Mouse (Mus musculus): ENCODE measurements at regions not wholly inside any gene's neighbourhood (a gene's known extent, or its start where the extent isn't known, plus 50 kb on each side); places are given as distances from the start of the nearest gene placed in this dataset.
"Not testable (repeated sequence)": the region's sequence is repeated elsewhere in the genome, so short reads cannot be mapped to it uniquely, and the experiment has no call there.

- H3K27ac ChIP-seq: no peak overlapping the region
- no peak for DNase-seq
- intact Hi-C loops (cut with DNase I): no loop called here
- TF ChIP-seq CTCF (IDR thresholded peaks at IDR 0.05): no peak
- no peak overlapping the region for H3K4me3 ChIP-seq
These were observed 57.8 kb upstream of the Cry1 start for GRCm38 (mm10) chr10:85242701-85243100.

GRCm38 (mm10) chr10:85243556-85243955, 58.7 kb upstream of the Cry1 start:
- intact Hi-C loops (cut with DNase I): no loop called here
- DNase-seq: no peak
- TF ChIP-seq CTCF (IDR thresholded peaks at IDR 0.05): no peak
- H3K4me3 ChIP-seq: no peak overlapping the region
- H3K27ac ChIP-seq: no peak overlapping the region

- no peak overlapping the region for H3K4me3 ChIP-seq
- no peak for TF ChIP-seq CTCF (IDR thresholded peaks at IDR 0.05)
- intact Hi-C loops (cut with DNase I): no loop called here
- DNase-seq: no peak
- H3K27ac ChIP-seq: no peak overlapping the region
These were observed 80.9 kb upstream of the Cry1 start for GRCm38 (mm10) chr10:85265746-85266145.

- DNase-seq: no peak
- intact Hi-C loops (cut with DNase I): no loop called here
- H3K27ac ChIP-seq: no peak overlapping the region
- no peak overlapping the region for H3K4me3 ChIP-seq
- no peak for TF ChIP-seq CTCF (IDR thresholded peaks at IDR 0.05)
These were observed 81.3 kb upstream of the Cry1 start for GRCm38 (mm10) chr10:85266148-85266547.

GRCm38 (mm10) chr10:85266796-85267195, 81.9 kb upstream of the Cry1 start:
- intact Hi-C loops (cut with DNase I): no loop called here
- no peak for DNase-seq
- Histone ChIP-seq H3K27ac (no peak overlapping the region), H3K4me3 (no peak overlapping the region)
- no peak for TF ChIP-seq CTCF (IDR thresholded peaks at IDR 0.05)

- H3K4me3 ChIP-seq: no peak overlapping the region
- H3K27ac ChIP-seq: no peak overlapping the region
- no peak for DNase-seq
- intact Hi-C loops (cut with DNase I): no loop called here
- no peak for TF ChIP-seq CTCF (IDR thresholded peaks at IDR 0.05)
These were observed 85.3 kb upstream of the Cry1 start for GRCm38 (mm10) chr10:85270209-85270608.

GRCm38 (mm10) chr10:85276793-85277192, 91.9 kb upstream of the Cry1 start:
- TF ChIP-seq CTCF (IDR thresholded peaks at IDR 0.05): no peak
- DNase-seq: no peak
- intact Hi-C loops (cut with DNase I): no loop called here
- Histone ChIP-seq H3K4me3 (no peak overlapping the region), H3K27ac (no peak overlapping the region)

- Histone ChIP-seq H3K4me3 (no peak overlapping the region), H3K27ac (no peak overlapping the region)
- no peak for TF ChIP-seq CTCF (IDR thresholded peaks at IDR 0.05)
- DNase-seq: no peak
- intact Hi-C loops (cut with DNase I): no loop called here
These were observed 94.7 kb upstream of the Btbd11 start for GRCm38 (mm10) chr10:85291733-85292476.

- DNase-seq: no peak
- intact Hi-C loops (cut with DNase I): no loop called here
- no peak for TF ChIP-seq CTCF (IDR thresholded peaks at IDR 0.05)
These were observed 94.1 kb upstream of the Btbd11 start for GRCm38 (mm10) chr10:85292477-85292855.

GRCm38 (mm10) chr10:85293071-85293783, 93.4 kb upstream of the Btbd11 start:
- intact Hi-C loops (cut with DNase I): no loop called here
- no peak overlapping the region for H3K4me3 ChIP-seq
- no peak for DNase-seq
- no peak overlapping the region for H3K27ac ChIP-seq
- no peak for TF ChIP-seq CTCF (IDR thresholded peaks at IDR 0.05)

More at GRCm38 (mm10) chr10:85292477-85292855, 94.1 kb upstream of the Btbd11 start:
- Histone ChIP-seq H3K27ac (no peak overlapping the region), H3K4me3 (no peak overlapping the region)

- no peak for TF ChIP-seq CTCF (IDR thresholded peaks at IDR 0.05)
- Histone ChIP-seq H3K4me3 (no peak overlapping the region), H3K27ac (no peak overlapping the region)
- intact Hi-C loops (cut with DNase I): no loop called here
- no peak for DNase-seq
These were observed 91.3 kb upstream of the Btbd11 start for GRCm38 (mm10) chr10:85295133-85295887.

- intact Hi-C loops (cut with DNase I): no loop called here
- Histone ChIP-seq H3K4me3 (no peak overlapping the region), H3K27ac (no peak overlapping the region)
- no peak for TF ChIP-seq CTCF (IDR thresholded peaks at IDR 0.05)
- no peak for DNase-seq
These were observed 74.8 kb upstream of the Btbd11 start for GRCm38 (mm10) chr10:85311781-85312180.

GRCm38 (mm10) chr10:85313331-85313730, 73.3 kb upstream of the Btbd11 start:
- intact Hi-C loops (cut with DNase I); H3K27ac ChIP-seq; H3K4me3 ChIP-seq; DNase-seq: not testable (repeated sequence)

Measured in gastrocnemius, adult 2 months (tissue).